Mouse (Mus musculus) left cerebral cortex, adult 8-10 months (tissue): ENCODE data around the gene Irf2. TPM values are rescaled to one million over a fixed set of nuclear protein-coding genes. Genes with fewer than 3 reads are reported as not detected.

Experiments
- DNase-seq, 2 experiments: peaks; one replicate each; pipeline ENCODE4 v3.0.0; 2022; ENCODE audit warnings: low spot score in 2 of 2
- total RNA-seq, 4 experiments: library from RNA; stranded (reverse); gene quantifications; 2 replicates each; pipeline ENCODE4 v1.2.4; 2022

Gene Irf2
- total RNA-seq, 4 experiments from 2014 or later, result 56.2 to 72.4 (median 57.3) TPM

GRCm38 (mm10) chr8:46840791-46841190, 101.3 kb downstream of the Irf2 start:
- peak in 1 of 2 experiments; percentile 27 for DNase-seq

GRCm38 (mm10) chr8:46842676-46843181, 103.2 kb downstream of the Irf2 start:
- no peak for DNase-seq

- no peak for DNase-seq
Observed at GRCm38 (mm10) chr8:46843855-46844254, 104.3 kb downstream of the Irf2 start.

- DNase-seq, result no peak
Observed at GRCm38 (mm10) chr8:46844371-46844973, 104.9 kb downstream of the Irf2 start.

GRCm38 (mm10) chr8:46844974-46845774, 105.6 kb downstream of the Irf2 start:
- no peak for DNase-seq

- DNase-seq, result no peak
Observed at GRCm38 (mm10) chr8:46845891-46846290, 106.4 kb downstream of the Irf2 start.

GRCm38 (mm10) chr8:46846893-46847292, 107.4 kb downstream of the Irf2 start:
- no peak for DNase-seq

- no peak for DNase-seq
Observed at GRCm38 (mm10) chr8:46848011-46848641, 108.6 kb downstream of the Irf2 start.

GRCm38 (mm10) chr8:46848931-46849330, 109.4 kb downstream of the Irf2 start:
- no peak for DNase-seq

GRCm38 (mm10) chr8:46849458-46849857, 109.9 kb downstream of the Irf2 start:
- no peak for DNase-seq

- DNase-seq, result no peak
Observed at GRCm38 (mm10) chr8:46850258-46850897, 110.8 kb downstream of the Irf2 start.

- DNase-seq, result no peak
Observed at GRCm38 (mm10) chr8:46851560-46851959, 112.0 kb downstream of the Irf2 start.

GRCm38 (mm10) chr8:46852377-46852776, 112.8 kb downstream of the Irf2 start:
- no peak for DNase-seq

- no peak for DNase-seq
Observed at GRCm38 (mm10) chr8:46859164-46859846, 119.8 kb downstream of the Irf2 start.

- DNase-seq, result no peak
Observed at GRCm38 (mm10) chr8:46859847-46860167, 120.3 kb downstream of the Irf2 start.

- no peak for DNase-seq
Observed at GRCm38 (mm10) chr8:46862508-46862907, 123.0 kb downstream of the Irf2 start.

- no peak for DNase-seq
Observed at GRCm38 (mm10) chr8:46865428-46865827, 125.9 kb downstream of the Irf2 start.

- DNase-seq, result no peak
Observed at GRCm38 (mm10) chr8:46867440-46867839, 127.9 kb downstream of the Irf2 start.

GRCm38 (mm10) chr8:46868346-46869065, 129.0 kb downstream of the Irf2 start:
- DNase-seq, result no peak

- no peak for DNase-seq
Observed at GRCm38 (mm10) chr8:46869521-46869925, 130.0 kb downstream of the Irf2 start.

GRCm38 (mm10) chr8:46871086-46871485, 131.6 kb downstream of the Irf2 start:
- DNase-seq, result no peak
